Mouse (Mus musculus) erythroblast, embryonic 14.5 days (primary cell): ENCODE measurements at regions not wholly inside any gene's neighbourhood (a gene's known extent, or its start where the extent isn't known, plus 50 kb on each side); places are given as distances from the start of the nearest gene placed in this dataset.

Experiments used
- GATA1 ChIP-seq: IDR thresholded peaks from 2 replicates; pipeline ENCODE4 v1.6.1; 2012; ENCODE audit warnings: low read length, inconsistent platforms, mixed read lengths
- TAL1 ChIP-seq: IDR thresholded peaks from 3 replicates; pipeline ENCODE4 v1.6.1; 2012; ENCODE audit warnings: low read length, inconsistent platforms, mixed read lengths

DNA sequence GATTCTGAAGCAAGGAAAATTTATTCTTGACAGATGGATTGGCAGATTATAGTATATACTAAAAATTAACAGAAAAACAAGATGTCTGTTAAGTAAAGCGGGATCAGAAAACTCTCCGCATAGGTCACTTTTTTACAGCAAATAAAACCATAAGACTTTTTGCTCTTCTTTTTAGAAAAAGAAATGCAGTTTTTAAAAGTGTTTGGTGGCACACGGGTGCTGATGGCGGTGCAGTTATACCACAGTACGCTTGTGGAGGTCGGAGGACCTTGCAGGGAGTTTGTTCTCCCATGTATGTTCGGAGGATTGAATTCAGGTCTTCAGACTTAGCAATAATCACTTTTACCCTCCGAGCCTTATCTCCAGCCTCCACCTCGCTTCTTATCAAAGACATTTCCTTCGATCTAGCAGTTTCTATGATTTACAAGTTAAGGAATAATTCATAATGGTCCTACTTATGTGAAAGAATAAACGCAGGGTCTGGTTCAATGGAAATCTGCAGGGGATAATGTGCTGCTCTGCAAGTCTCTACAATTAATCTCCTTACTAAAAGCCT, 65.9 kb upstream of the Chd2 start:
- peak; percentile 50 for TF ChIP-seq GATA1
- TF ChIP-seq TAL1 = no peak
